Comparison of ENCODE assay signal across 28 mouse cellular contexts in genomic region chr2:77746417-77746816, GRCm38 (mm10).
"Had no signal": no experiment of that assay in that cellular context is flagged by ENCODE, and none has a peak within 500 bp of the region (broad histone marks: within the 10 kb centered on the region; RNA-seq: fewer than 3 reads in every experiment).

No protein-coding gene starts in this region.

- H3K9ac ChIP-seq: heart, embryonic 13.5 days; heart, embryonic 15.5 days; hindbrain, embryonic 12.5 days; hindbrain, embryonic 14.5 days; intestine, embryonic 15.5 days; limb, embryonic 12.5 days; liver, embryonic 13.5 days; liver, embryonic 15.5 days had no signal

- H3K36me3 ChIP-seq: heart, embryonic 13.5 days; heart, embryonic 15.5 days; hindbrain, embryonic 10.5 days; hindbrain, embryonic 12.5 days; intestine, embryonic 15.5 days; limb, embryonic 10.5 days; limb, embryonic 12.5 days; liver, embryonic 13.5 days; liver, embryonic 15.5 days had no signal

- H3K4me1 ChIP-seq: heart, embryonic 13.5 days; heart, embryonic 15.5 days; hindbrain, embryonic 10.5 days; hindbrain, embryonic 12.5 days; intestine, embryonic 15.5 days; limb, embryonic 10.5 days; limb, embryonic 12.5 days; liver, embryonic 13.5 days; liver, embryonic 15.5 days had no signal

- H3K27me3 ChIP-seq: heart, embryonic 13.5 days; heart, embryonic 15.5 days; hindbrain, embryonic 12.5 days; intestine, embryonic 15.5 days; limb, embryonic 12.5 days; liver, embryonic 13.5 days; liver, embryonic 15.5 days had no signal

- H3K9me3 ChIP-seq: heart, embryonic 13.5 days; heart, embryonic 15.5 days; hindbrain, embryonic 10.5 days; hindbrain, embryonic 12.5 days; intestine, embryonic 15.5 days; limb, embryonic 10.5 days; limb, embryonic 12.5 days; liver, embryonic 13.5 days; liver, embryonic 15.5 days had no signal

- ATAC-seq: hindbrain, embryonic 16.5 days; inflammation-experienced regulatory T-cells, adult 6 months; intestine, embryonic 15.5 days; intestine, postnatal 0 days had no signal

- H3K4me3 ChIP-seq: gastrocnemius, adult 2 months; heart, adult 2 months; heart, embryonic 13.5 days; heart, embryonic 15.5 days; hindbrain, embryonic 10.5 days; hindbrain, embryonic 12.5 days; intestine, embryonic 15.5 days; layer of hippocampus, adult 2 months; left cerebral cortex, adult 2 months; limb, embryonic 10.5 days; limb, embryonic 12.5 days; liver, embryonic 13.5 days; liver, embryonic 15.5 days had no signal

- H3K27ac ChIP-seq: gastrocnemius, adult 2 months; heart, adult 2 months; heart, embryonic 13.5 days; heart, embryonic 15.5 days; hindbrain, embryonic 10.5 days; hindbrain, embryonic 12.5 days; hindbrain, embryonic 14.5 days; intestine, embryonic 15.5 days; layer of hippocampus, adult 2 months; left cerebral cortex, adult 2 months; limb, embryonic 10.5 days; limb, embryonic 12.5 days; liver, embryonic 13.5 days; liver, embryonic 15.5 days had no signal

- H3K4me2 ChIP-seq: heart, embryonic 11.5 days; heart, embryonic 13.5 days; heart, embryonic 15.5 days; hindbrain, embryonic 12.5 days; hindbrain, embryonic 14.5 days; intestine, embryonic 15.5 days; limb, embryonic 12.5 days; liver, embryonic 11.5 days; liver, embryonic 13.5 days; liver, embryonic 15.5 days had no signal

- DNase-seq: gastrocnemius, adult 2 months; gastrocnemius, postnatal 10 days; gastrocnemius, postnatal 25 days; heart, adult 11 months; heart, adult 2 months; heart, postnatal 14 days; heart, postnatal 36 days; kidney, adult 8-10 months; kidney, postnatal 10 days; kidney, postnatal 25 days; liver; liver, embryonic 13.5 days had no signal
